Mouse (Mus musculus) lung, embryonic 14.5 days (tissue): ENCODE measurements at regions not wholly inside any gene's neighbourhood (a gene's known extent, or its start where the extent isn't known, plus 50 kb on each side); places are given as distances from the start of the nearest gene placed in this dataset.

Experiments used
- ATAC-seq: fragments of 200-750 bp; cut with Nextera tagmentation; 2 replicates; pipeline ENCODE4 v1.8.0; 2017; ENCODE audit warnings: mild to moderate bottlenecking, moderate TSS enrichment, moderate library complexity; ENCODE audit not compliant: insufficient read depth
- DNase-seq: peaks from one replicate; pipeline ENCODE4 v3.0.0-alpha.2; 2015
- H3K27ac ChIP-seq: fragments of 300-500 bp; sonication (generic); 2 replicates; pipeline ENCODE4 v1.5.1; 2014; ENCODE audit warnings: low read depth, mild to moderate bottlenecking, moderate library complexity
- H3K27me3 ChIP-seq: fragments of 300-500 bp; sonication (generic); 2 replicates; pipeline ENCODE4 v1.6.1; 2014; ENCODE audit warnings: low read length, control low read depth; ENCODE audit not compliant: insufficient read depth
- H3K36me3 ChIP-seq: fragments of 300-500 bp; sonication (generic); 2 replicates; pipeline ENCODE4 v1.6.1; 2014; ENCODE audit warnings: control low read depth; ENCODE audit not compliant: insufficient read depth
- H3K4me1 ChIP-seq: fragments of 300-500 bp; sonication (generic); 2 replicates; pipeline ENCODE4 v1.6.1; 2014; ENCODE audit warnings: antibody characterized with exemption, control low read depth; ENCODE audit not compliant: insufficient read depth
- H3K4me2 ChIP-seq: fragments of 300-500 bp; sonication (generic); 2 replicates; pipeline ENCODE4 v1.6.1; 2014; ENCODE audit warnings: mild to moderate bottlenecking
- H3K4me3 ChIP-seq: fragments of 300-500 bp; sonication (generic); 2 replicates; pipeline ENCODE4 v1.5.1; 2014; ENCODE audit warnings: low read depth, low read length
- H3K9ac ChIP-seq: fragments of 300-500 bp; sonication (generic); 2 replicates; pipeline ENCODE4 v1.6.1; 2014
- H3K9me3 ChIP-seq: fragments of 300-500 bp; sonication (generic); 2 replicates; pipeline ENCODE4 v1.6.1; 2016; ENCODE audit warnings: low read depth, low read length, control low read depth
- CTCF ChIP-seq: IDR thresholded peaks from 2 replicates; pipeline ENCODE4 v1.5.1; 2016; ENCODE audit warnings: antibody characterized with exemption, low read depth
- WGBS: fragments of 180-500 bp; shearing (Covaris S2); extraction: QIAGEN DNeasy Blood & Tissue Kit; methylation state at CpG from one replicate; pipeline ENCODE4 v1.1.7; 2014; 5-methylcytosine and 5-hydroxymethylcytosine counted together

DNA sequence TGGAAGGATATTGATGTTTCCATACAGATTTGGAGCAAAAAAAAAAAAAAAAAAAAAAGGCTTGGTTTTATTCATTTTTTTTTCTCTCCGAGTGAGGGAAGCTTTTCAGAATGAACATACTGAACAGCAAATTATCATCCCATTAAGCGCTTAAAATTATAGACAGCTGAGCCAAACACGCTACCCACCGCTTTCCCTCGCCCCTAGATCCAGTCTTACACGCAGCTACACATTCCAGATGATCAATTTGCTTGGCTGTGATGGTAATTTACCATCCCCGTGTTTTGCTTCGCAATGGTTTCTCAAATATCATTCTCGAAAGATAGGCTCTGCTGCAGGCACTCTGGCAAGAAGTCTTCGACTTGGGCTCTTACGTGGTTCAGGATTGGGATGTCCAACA, 192.3 kb upstream of the Gm10131 start:
- Histone ChIP-seq H3K27ac (no peak overlapping the region), H3K9ac (no peak overlapping the region), H3K9me3 (no peaks in the 10 kb centered on the region), H3K4me1 (no peaks in the 10 kb centered on the region), H3K36me3 (no peaks in the 10 kb centered on the region), H3K4me2 (no peak overlapping the region), H3K27me3 (no peaks in the 10 kb centered on the region), H3K4me3 (no peak overlapping the region)
- ATAC-seq (no peak), DNase-seq (no peak)
- 79% methylated on average over 11 of the region's 11 CpGs for WGBS
- TF ChIP-seq CTCF: no peak

DNA sequence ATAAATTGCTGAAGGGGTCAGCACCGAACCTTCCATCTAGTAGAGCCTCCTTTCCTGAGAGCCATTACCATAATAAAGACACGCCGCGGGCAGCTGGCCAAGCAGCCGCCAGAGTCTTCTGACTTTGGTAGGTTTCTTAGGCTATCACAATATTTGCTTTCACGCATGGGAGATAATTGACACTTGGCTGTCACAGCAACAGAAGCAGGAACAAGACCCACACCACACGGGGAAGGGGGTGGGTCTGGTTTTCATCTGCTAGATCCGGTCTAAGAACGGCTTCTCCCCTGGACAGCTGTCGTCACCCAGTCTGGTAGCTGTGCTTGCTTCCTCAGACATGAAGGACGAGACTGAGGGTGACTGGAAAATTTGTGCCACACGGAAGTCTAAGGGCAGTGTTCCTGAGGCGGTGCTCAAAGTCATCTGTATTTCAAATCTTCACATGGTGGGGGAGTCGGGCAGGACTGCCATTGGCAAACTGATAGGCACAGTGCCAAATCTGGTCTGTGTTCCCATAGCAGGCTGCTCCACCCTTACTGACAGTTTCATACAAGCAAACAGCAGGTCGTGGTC, 188.9 kb upstream of the Gm10131 start:
- Histone ChIP-seq H3K9ac (peak overlapping the region; percentile 13; the same call in 1 of the 2 replicates), H3K4me1 (no peaks in the 10 kb centered on the region), H3K4me3 (no peak overlapping the region), H3K36me3 (no peaks in the 10 kb centered on the region), H3K4me2 (peak overlapping the region; percentile 7; the same call in 1 of the 2 replicates), H3K27me3 (no peaks in the 10 kb centered on the region), H3K27ac (no peak overlapping the region), H3K9me3 (no peaks in the 10 kb centered on the region)
- no peak for TF ChIP-seq CTCF
- peak; percentile 6 for DNase-seq
- WGBS: 35% methylated on average over 15 of the region's 15 CpGs
- no peak for ATAC-seq

DNA sequence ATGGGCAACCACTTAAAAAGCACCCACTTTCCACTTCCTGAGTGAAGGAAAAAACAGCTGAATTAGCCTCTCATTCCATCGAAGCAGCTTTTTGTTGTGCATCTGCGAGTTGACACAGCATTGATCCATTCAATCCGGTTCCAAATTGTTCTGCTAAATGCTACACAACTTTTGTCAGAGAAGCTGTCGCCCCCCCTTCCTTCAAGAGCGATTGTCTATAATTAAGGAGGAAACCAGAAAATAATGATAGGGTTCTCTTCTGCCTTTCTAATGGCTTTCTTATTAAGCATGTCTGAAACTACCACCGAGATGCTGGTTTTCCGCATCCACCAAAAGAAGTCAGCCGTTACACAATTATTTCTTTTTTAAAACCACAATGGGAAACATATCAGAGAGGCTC, 183.2 kb upstream of the Gm10131 start:
- no peaks in the 10 kb centered on the region; the same call in 1 of the 2 replicates for H3K9me3 ChIP-seq
- no peaks in the 10 kb centered on the region for H3K27me3 ChIP-seq
- no peak overlapping the region for H3K27ac ChIP-seq
- no peak for TF ChIP-seq CTCF
- H3K4me2 ChIP-seq: no peak overlapping the region
- H3K4me1 ChIP-seq: no peaks in the 10 kb centered on the region
- no peaks in the 10 kb centered on the region for H3K36me3 ChIP-seq
- H3K9ac ChIP-seq: no peak overlapping the region
- WGBS: 95% methylated on average over 8 of the region's 8 CpGs
- H3K4me3 ChIP-seq: no peak overlapping the region
- no peak for DNase-seq
- no peak for ATAC-seq

DNA sequence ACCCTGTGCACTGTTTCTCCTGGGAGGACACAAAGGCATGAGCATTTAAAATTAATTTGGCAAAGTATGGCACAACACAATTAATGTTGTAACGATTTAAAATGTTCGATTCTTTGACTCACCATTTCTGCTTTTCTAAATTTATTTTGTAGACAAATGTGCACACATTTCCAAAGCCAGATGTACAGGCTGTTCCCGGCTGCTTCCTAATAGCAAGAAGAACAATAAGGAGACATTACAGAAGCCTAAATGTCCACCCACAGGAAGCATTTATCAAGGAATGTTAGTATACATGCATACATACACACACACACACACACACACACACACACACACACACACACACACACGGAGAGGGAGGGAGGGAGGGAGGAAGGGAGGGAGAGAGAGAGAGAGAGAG, 179.1 kb upstream of the Gm10131 start:
- Histone ChIP-seq H3K4me2 (no peak overlapping the region), H3K4me1 (no peaks in the 10 kb centered on the region; the same call in 1 of the 2 replicates), H3K4me3 (no peak overlapping the region), H3K36me3 (no peaks in the 10 kb centered on the region), H3K27me3 (no peaks in the 10 kb centered on the region), H3K9me3 (no peaks in the 10 kb centered on the region; the same call in 1 of the 2 replicates), H3K9ac (no peak overlapping the region), H3K27ac (no peak overlapping the region)
- DNase-seq: no peak
- WGBS: 66% methylated on average over 3 of the region's 4 CpGs
- ATAC-seq: no peak
- TF ChIP-seq CTCF: no peak

DNA sequence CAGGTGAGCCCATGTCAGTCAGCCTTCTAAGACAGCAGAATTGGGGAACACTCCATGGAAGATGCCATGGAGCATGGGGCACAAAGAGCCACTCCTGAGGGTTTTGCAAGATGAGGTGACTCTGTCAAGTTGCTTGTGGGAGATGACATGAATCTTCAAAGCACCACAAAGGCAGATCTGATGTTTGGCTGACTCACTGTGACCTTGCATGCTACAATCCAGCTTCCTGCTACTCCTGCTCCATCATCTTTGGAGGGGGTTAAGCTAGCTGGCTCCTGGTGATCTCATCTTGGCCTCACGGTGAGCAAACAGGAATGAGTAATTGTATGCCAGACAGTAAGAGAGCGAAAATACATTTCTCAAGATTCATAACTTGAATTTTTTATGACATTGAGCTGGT, 176.3 kb upstream of the Gm10131 start:
- TF ChIP-seq CTCF: no peak
- no peaks in the 10 kb centered on the region for H3K27me3 ChIP-seq
- H3K4me2 ChIP-seq: no peak overlapping the region
- no peaks in the 10 kb centered on the region for H3K9me3 ChIP-seq
- H3K4me3 ChIP-seq: no peak overlapping the region
- H3K36me3 ChIP-seq: no peaks in the 10 kb centered on the region
- ATAC-seq: no peak
- no peak overlapping the region for H3K9ac ChIP-seq
- WGBS: 49% methylated on average over 2 of the region's 2 CpGs
- H3K27ac ChIP-seq: no peak overlapping the region
- H3K4me1 ChIP-seq: no peaks in the 10 kb centered on the region; the same call in 1 of the 2 replicates
- no peak for DNase-seq

DNA sequence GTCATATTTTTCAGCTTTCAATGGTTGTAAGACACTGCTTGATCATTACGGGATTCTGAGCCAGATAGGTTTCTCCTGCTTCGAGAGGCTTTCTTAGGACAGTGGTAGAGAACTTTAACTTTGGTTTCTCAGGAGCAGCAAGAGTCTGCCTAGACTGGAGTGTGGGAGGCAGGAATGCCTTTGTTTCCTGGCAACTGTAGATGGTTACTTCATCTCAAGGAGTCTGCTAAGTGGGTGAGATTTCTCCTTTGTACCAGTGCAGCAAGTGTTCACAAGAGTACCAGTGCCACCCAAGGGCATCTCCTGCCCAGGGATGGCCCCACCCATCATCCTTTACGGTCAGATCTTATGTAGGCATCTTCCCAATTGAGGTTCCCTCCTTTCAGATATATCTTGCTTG, 173.0 kb upstream of the Gm10131 start:
- Histone ChIP-seq H3K9me3 (no peaks in the 10 kb centered on the region), H3K4me2 (no peak overlapping the region), H3K4me1 (peaks cover 2% of the 10 kb centered on the region; the same call in 1 of the 2 replicates), H3K36me3 (no peaks in the 10 kb centered on the region), H3K4me3 (no peak overlapping the region), H3K9ac (no peak overlapping the region), H3K27me3 (no peaks in the 10 kb centered on the region), H3K27ac (no peak overlapping the region)
- ATAC-seq (no peak), DNase-seq (no peak)
- 68% methylated on average over 3 of the region's 3 CpGs for WGBS
- no peak for TF ChIP-seq CTCF

DNA sequence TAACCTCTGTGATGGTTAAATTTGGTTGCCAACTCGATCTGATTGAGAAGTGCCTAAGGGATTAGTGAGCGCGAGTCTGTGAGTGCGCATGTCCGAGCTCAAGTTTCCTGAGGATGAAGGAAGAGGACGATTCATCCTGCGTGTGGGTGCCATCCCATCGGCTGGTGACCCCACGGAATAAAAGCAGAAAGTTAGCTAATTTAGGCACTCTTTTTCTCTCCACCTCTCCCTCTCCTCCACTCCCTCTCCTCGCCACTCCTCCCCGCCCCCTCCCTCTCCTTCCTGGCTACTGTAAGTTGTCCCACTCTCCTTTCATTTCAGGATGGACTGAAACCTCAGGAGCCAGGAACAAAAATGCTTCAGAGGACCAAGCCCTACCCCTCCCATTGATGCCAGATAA, 168.9 kb upstream of the Gm10131 start:
- Histone ChIP-seq H3K27ac (no peak overlapping the region), H3K9ac (0 out of 2 replicates have a peak overlapping the region, but pooled peaks have one; percentile 23), H3K4me1 (0 out of 2 replicates have a peak, but pooled peaks cover 2% of the 10 kb centered on the region), H3K36me3 (no peaks in the 10 kb centered on the region), H3K27me3 (no peaks in the 10 kb centered on the region), H3K9me3 (no peaks in the 10 kb centered on the region), H3K4me3 (peak overlapping the region; percentile 30), H3K4me2 (peak overlapping the region; percentile 57)
- TF ChIP-seq CTCF: no peak
- ATAC-seq (no peak), DNase-seq (no peak)
- 15% methylated on average over 11 of the region's 11 CpGs for WGBS
